Mouse (Mus musculus) ES-E14 (cell line): ENCODE measurements around the gene Cfap45.

Source experiments
- HCFC1 ChIP-seq: IDR thresholded peaks from 2 replicates; pipeline ENCODE4 v1.6.1; 2012; ENCODE audit warnings: low read length, inconsistent platforms, borderline replicate concordance; ENCODE audit not compliant: insufficient read depth
- MAFK ChIP-seq: IDR thresholded peaks from 2 replicates; pipeline ENCODE4 v1.6.1; 2014; ENCODE audit warnings: mild to moderate bottlenecking, low read depth, low read length, inconsistent platforms; ENCODE audit not compliant: insufficient read depth

DNA sequence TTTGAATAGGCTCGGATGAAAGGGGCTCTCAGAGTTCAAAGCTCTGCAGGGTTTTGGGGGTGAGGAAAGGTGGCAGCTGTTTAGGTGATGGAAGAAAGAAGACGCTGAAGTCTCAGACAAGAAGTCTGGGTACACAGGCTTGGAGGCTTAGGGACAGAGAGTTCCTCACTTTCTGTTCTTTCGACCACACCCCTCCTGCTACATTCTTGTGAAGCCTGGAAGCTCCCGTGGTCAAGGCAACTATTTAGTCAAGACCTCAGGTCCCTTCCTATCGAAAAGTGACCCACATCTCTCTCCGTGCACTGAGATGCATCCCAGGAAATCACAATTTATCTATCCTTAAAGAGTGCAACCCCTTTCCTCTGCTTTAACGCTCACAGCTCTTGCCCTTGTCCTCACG lies 29.1 kb downstream of the Cfap45 start:
- TF ChIP-seq HCFC1 (no peak), MAFK (no peak)
